Mouse (Mus musculus): ENCODE measurements around the gene Cops3. TPM values are rescaled to one million over a fixed set of nuclear protein-coding genes. Genes with fewer than 3 reads are reported as not detected.

The Cops3 gene
- 13.6 and 72.7 TPM in 2 replicates for polyA plus RNA-seq (2012; ENCODE audit: low replicate concordance)

DNA sequence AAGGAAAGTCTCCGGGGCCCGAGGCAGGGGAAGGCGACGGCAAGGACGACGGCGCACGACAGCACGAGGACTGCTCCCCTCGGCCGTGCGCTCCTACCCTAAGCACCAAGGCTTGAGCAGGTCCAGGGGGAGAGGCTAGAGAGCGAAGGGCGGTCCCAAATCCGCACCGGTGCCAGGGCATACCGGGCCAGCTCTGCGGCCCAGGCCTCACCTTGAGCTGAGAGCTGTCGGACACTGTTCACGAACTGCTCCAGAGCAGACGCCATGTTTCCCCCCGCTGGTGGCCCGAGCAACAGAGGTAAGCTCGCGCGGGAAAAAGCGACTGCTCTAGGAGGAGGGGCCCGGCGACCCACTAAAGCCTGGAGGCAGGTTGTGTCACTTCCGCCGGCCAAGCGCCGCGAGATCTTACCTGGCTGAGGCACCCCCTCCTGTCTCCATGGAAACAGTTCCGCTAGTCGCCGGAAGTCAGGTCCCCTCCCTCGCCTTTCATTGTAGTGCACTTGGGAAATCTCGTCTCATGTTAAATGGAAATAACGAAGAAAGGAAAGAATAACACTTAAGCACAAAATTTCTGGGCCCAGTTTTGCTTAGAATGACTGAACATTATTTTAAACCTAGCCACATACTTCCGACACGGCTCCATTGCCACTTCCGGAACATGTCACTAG, at the start of gene Cops3:
Gene Cops3, minus strand, starts transcription at position 380 of the 668 bp plus-strand sequence.

DNA sequence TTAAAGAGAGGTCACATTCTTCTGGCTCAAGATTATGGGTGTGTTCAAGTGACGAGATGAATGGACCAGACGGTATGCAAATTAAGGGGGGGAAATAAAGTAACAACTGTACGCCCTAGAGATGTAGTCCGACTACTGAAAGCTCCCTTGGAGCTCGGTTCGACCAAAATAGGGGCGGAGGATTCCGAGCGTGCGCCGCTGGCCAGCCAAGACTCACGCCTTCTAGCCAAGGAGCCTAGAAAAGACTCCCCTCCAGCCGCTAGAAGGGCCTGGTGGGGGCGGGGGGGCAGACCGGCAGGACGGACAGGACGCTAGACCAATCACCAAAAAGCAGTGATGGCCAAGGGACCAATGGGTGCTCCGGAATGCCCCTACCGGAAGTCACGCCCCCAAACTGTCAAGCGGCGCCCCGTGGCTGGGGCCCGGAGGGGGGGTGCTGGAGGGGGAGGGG, 605 bp downstream of the Cops3 start, which contains the start of gene Nt5m:
Gene Nt5m, plus strand, starts transcription at position 440 of the 451 bp plus-strand sequence.

DNA sequence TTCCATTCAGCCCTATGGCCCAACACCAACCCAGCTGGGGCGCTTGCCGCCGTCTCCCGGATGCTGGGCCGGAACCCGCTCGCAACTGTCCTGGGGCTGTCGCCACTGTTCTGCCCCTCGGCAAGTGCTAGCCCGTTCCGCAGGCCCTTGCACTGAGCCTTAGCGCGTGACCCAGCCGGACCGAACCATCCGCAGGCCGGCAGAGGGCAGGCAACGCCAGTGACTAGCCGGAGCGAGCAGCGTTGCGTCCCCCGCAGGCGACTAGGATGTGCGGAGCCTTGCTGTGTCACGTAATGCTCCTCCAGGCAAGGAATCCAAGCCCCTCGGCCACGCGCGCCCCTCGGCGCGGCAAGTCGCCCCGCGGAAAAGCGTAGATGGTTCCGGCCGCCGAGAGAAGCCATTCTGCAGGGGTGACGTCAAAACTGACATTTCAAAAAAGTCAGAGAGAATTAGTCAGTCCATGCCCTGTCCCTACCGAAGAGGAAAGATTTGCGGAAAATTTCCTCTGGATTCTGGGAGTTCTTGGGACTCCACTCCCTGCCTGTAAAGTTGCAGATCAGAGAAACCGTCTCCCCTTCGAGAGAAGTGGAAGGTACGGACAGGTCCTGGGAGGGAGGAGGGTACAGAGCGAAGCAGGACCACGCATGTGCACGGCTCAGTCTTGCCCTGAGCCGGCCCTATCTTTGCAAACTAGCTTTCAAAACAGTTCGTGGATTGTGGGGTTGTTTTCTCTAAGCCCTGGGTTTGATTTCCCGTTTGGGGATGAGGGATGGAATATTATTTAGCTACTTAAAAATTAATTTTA, 29.8 kb downstream of the Cops3 start, which contains the start of gene Flcn:
Gene Flcn, minus strand, starts transcription at position 347 of the 805 bp plus-strand sequence.

DNA sequence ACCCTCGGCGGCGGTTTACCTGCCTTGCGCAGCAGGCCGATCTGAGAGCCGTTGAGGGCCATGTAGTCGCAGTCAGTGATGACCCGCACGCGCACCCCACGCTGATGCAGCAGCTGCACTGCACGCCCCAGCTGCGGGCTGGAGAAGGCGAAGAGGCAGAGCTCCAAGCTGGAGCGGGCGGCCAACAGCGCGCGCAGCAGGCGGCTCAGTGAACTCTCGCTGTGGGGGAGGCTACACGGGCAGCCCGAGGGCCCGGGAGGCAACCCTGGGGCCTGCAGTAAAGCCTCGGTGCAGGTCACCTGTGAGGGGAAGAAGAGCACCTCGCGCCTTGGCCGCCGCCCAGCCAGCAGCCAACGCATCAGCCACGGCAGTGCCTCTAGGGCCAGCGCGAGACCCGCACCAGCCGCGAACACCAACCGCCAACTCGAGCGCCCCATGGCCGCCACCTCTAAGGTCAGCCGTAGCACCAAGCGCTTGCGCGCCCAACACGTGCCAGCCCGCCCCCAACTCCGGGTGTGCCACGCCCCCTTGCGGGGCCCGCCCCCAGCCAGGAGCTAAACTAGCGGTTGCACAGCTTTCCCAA, 52.3 kb downstream of the Cops3 start, which contains the start of gene Pld6:
Gene Pld6, minus strand, starts transcription at position 447 of the 583 bp plus-strand sequence.

Other genes starting within 250 kb of the Cops3 start
- gene Olfr223, start 246.5 kb downstream of the Cops3 start, polyA plus RNA-seq (2012; ENCODE audit: low replicate concordance), result not detected in 2 replicates
- gene Mprip, start 178.5 kb downstream of the Cops3 start, polyA plus RNA-seq (2012; ENCODE audit: low replicate concordance), result 34.3 and 43.9 TPM in 2 replicates
- 2.2 and 3.3 TPM in 2 replicates for gene Pld6, start 52.2 kb downstream of the Cops3 start, polyA plus RNA-seq (2012; ENCODE audit: low replicate concordance)
- 16.6 and 27.5 TPM in 2 replicates for gene Flcn, start 29.8 kb downstream of the Cops3 start, polyA plus RNA-seq (2012; ENCODE audit: low replicate concordance)
- gene Nt5m, start 391 bp downstream of the Cops3 start, polyA plus RNA-seq (2012; ENCODE audit: low replicate concordance), result 10.0 and 15.8 TPM in 2 replicates
- 41.8 and 59.8 TPM in 2 replicates for gene Med9, start 108.4 kb upstream of the Cops3 start, polyA plus RNA-seq (2012; ENCODE audit: low replicate concordance)
- 0.10 TPM in 1 of 2 replicates, not detected in the other for gene Rasd1, start 125.1 kb upstream of the Cops3 start, polyA plus RNA-seq (2012; ENCODE audit: low replicate concordance)
- gene Pemt, start 206.7 kb upstream of the Cops3 start, polyA plus RNA-seq (2012; ENCODE audit: low replicate concordance), result 1.6 and 10.4 TPM in 2 replicates

All from leukemia stem cell, adult 10-12 weeks (primary cell).